Mouse (Mus musculus) limb, embryonic 11.5 days (tissue): ENCODE results near the gene Havcr1. TPM values are rescaled to one million over a fixed set of nuclear protein-coding genes. Genes with fewer than 3 reads are reported as not detected.
"Not testable (repeated sequence)": the region's sequence is repeated elsewhere in the genome, so short reads cannot be mapped to it uniquely, and the experiment has no call there.

Source experiments
- ATAC-seq: fragments of 200-750 bp; cut with Nextera tagmentation; 2 replicates; pipeline ENCODE4 v1.8.0; 2017; ENCODE audit warnings: low read depth; ENCODE audit not compliant: insufficient number of reproducible peaks, low FRiP score, low TSS enrichment
- DNase-seq: peaks from one replicate; pipeline ENCODE4 v3.0.0-alpha.2; 2015; ENCODE audit warnings: low spot score
- H3K27ac ChIP-seq: fragments of 300-500 bp; sonication (generic); replicated peaks from 2 replicates; pipeline ENCODE4 v1.5.1; 2014; ENCODE audit warnings: low read depth, mild to moderate bottlenecking, low read length
- H3K27me3 ChIP-seq: fragments of 300-500 bp; sonication (generic); 2 replicates; pipeline ENCODE4 v1.6.1; 2014; ENCODE audit warnings: mild to moderate bottlenecking, low read length, mixed read lengths; ENCODE audit not compliant: control insufficient read depth, insufficient read depth
- H3K36me3 ChIP-seq: fragments of 300-500 bp; sonication (generic); 2 replicates; pipeline ENCODE4 v1.6.1; 2014; ENCODE audit warnings: mild to moderate bottlenecking, low read length, moderate library complexity, mixed read lengths; ENCODE audit not compliant: control insufficient read depth, insufficient read depth
- H3K4me1 ChIP-seq: fragments of 300-500 bp; sonication (generic); 2 replicates; pipeline ENCODE4 v1.6.1; 2014; ENCODE audit warnings: low read length, mixed read lengths; ENCODE audit not compliant: control insufficient read depth, insufficient read depth
- H3K4me2 ChIP-seq: fragments of 300-500 bp; sonication (generic); 2 replicates; pipeline ENCODE4 v1.6.1; 2014; ENCODE audit warnings: low read depth, mild to moderate bottlenecking, moderate library complexity; ENCODE audit not compliant: severe bottlenecking
- H3K4me3 ChIP-seq: fragments of 300-500 bp; sonication (generic); 2 replicates; pipeline ENCODE4 v1.5.1; 2014; ENCODE audit warnings: low read depth, low read length
- H3K9ac ChIP-seq: fragments of 300-500 bp; sonication (generic); 2 replicates; pipeline ENCODE4 v1.6.1; 2014; ENCODE audit warnings: mild to moderate bottlenecking, low read length
- H3K9me3 ChIP-seq: fragments of 300-500 bp; sonication (generic); 2 replicates; pipeline ENCODE4 v1.6.1; 2016; ENCODE audit warnings: low read length; ENCODE audit not compliant: control insufficient read depth
- WGBS: fragments of 180-500 bp; shearing (Covaris S2); extraction: QIAGEN DNeasy Blood & Tissue Kit; methylation state at CpG from one replicate; pipeline ENCODE4 v1.1.7; 2014; 5-methylcytosine and 5-hydroxymethylcytosine counted together
- polyA plus RNA-seq: library from polyadenylated mRNA; unstranded; fragments of >200 nt; fragmentation: Nextera tagmentation; extraction: Ambion mirVana; gene quantifications from 2 replicates; pipeline ENCODE4 v1.2.1, GENCODE M21; 2014

Gene Havcr1
- polyA plus RNA-seq, result not detected in 2 replicates

GRCm38 (mm10) chr11:46735076-46735475 lies at the start of gene Havcr1:
Gene Havcr1 (plus strand): TSS chr11:46735080.
- ATAC-seq, H3K27me3 ChIP-seq, H3K27ac ChIP-seq, DNase-seq, H3K9me3 ChIP-seq, H3K9ac ChIP-seq, H3K4me2 ChIP-seq, H3K4me3 ChIP-seq, H3K36me3 ChIP-seq, H3K4me1 ChIP-seq: not testable (repeated sequence)
- WGBS, result 88% methylated on average over 1 of the region's 1 CpGs

GRCm38 (mm10) chr11:46690136-46690535 lies 44.7 kb upstream of the Havcr1 start:
- no peaks in the 10 kb centered on the region for H3K9me3 ChIP-seq
- no peak overlapping the region for H3K9ac ChIP-seq
- ATAC-seq (no peak), DNase-seq (no peak)
- no peak overlapping the region for H3K27ac ChIP-seq
- no peak overlapping the region for H3K4me3 ChIP-seq
- no peak overlapping the region for H3K4me2 ChIP-seq
- WGBS, result 94% methylated on average over 2 of the region's 2 CpGs
- no peaks in the 10 kb centered on the region for H3K27me3 ChIP-seq
- no peaks in the 10 kb centered on the region for H3K4me1 ChIP-seq
- H3K36me3 ChIP-seq, result no peaks in the 10 kb centered on the region

DNA sequence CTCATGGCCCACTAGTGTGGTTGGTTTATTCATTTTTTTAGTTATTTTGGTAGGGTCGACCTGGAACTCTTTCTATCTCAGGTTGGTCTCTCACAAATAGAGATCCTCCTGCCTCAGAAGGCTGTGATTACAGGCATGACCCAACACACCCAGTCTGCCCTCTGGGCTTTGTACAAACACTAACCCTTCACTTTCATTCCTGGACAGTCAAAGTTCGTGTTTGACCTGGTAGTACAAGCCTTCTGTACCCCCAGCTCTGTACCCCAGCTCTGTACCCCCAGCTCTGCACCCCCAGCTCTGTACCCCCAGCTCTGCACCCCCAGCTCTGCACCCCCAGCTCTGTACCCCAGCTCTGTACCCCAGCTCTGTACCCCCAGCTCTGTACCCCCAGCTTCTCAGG lies 39.0 kb upstream of the Havcr1 start:
- H3K36me3 ChIP-seq, ATAC-seq, H3K27ac ChIP-seq, H3K9ac ChIP-seq, DNase-seq, H3K4me3 ChIP-seq, H3K27me3 ChIP-seq, H3K9me3 ChIP-seq, H3K4me1 ChIP-seq, H3K4me2 ChIP-seq: not testable (repeated sequence)
- WGBS, result 77% methylated on average over 2 of the region's 2 CpGs

DNA sequence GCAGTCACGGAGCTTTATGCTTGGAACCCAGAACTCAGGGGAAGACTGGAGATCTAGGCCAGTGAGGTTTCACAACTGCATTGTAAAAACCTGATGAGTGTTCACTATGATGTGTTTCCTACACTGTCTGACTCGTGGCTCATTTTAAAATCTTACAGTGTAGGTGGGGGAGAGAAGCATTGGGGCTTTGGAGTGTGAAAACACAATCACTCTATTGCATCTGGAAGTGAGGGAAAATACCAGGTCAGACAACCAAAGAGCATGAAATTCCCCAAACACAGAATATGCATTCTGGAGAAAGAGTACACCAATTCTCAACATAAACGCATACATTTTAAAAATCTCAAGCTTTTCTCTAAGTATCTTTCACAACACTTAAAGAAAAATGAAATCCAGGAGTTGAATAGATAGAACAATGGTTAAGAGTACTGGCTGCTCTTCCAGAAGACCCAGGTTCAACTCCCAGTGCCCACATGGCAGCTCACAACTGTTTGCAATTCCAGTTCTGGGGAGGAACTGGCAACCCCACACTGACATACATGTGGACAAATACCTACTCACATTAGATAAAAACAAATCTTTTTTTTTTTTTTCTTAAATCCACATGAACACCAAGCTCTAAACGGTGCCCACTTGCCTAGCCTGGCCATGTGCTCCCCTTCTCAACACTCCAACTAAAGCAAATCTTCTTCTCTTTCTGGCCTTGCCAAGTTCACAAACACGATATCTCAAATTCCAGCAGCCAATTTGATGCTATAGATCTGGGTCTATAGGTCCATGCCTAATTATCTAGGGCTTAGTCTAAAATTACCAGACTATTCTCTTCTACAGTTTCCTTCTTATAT lies 37.2 kb upstream of the Havcr1 start:
- Histone ChIP-seq H3K27me3 (no peaks in the 10 kb centered on the region), H3K4me3 (no peak overlapping the region), H3K27ac (no peak overlapping the region), H3K4me1 (no peaks in the 10 kb centered on the region), H3K9me3 (no peaks in the 10 kb centered on the region), H3K4me2 (no peak overlapping the region), H3K36me3 (no peaks in the 10 kb centered on the region), H3K9ac (no peak overlapping the region)
- DNase-seq (no peak), ATAC-seq (no peak)
- WGBS, result 84% methylated on average over 5 of the region's 5 CpGs

DNA sequence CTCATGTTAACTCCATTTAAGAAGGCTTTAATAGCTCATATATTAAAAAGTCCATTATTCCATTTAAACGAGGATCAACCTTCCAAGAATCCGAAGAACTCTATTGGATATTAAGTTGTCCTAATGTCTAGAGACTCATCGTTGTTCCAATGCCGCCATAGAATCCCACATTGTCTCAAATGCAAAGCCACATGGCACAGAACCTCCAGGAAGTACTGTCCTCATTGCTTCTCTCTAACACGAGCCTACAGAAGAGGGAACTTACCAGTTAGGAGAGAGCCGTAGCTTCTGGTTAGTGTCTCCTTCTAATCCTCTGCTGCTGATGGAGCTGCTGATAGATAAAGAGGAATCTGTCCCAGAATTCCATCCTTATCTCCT lies 36.6 kb upstream of the Havcr1 start:
- no peaks in the 10 kb centered on the region for H3K9me3 ChIP-seq
- no peaks in the 10 kb centered on the region for H3K36me3 ChIP-seq
- H3K9ac ChIP-seq, result no peak overlapping the region
- H3K27me3 ChIP-seq, result no peaks in the 10 kb centered on the region
- DNase-seq (no peak), ATAC-seq (no peak)
- no peak overlapping the region for H3K4me3 ChIP-seq
- H3K4me2 ChIP-seq, result no peak overlapping the region
- no peaks in the 10 kb centered on the region for H3K4me1 ChIP-seq
- WGBS, result 92% methylated on average over 6 of the region's 6 CpGs
- no peak overlapping the region for H3K27ac ChIP-seq

DNA sequence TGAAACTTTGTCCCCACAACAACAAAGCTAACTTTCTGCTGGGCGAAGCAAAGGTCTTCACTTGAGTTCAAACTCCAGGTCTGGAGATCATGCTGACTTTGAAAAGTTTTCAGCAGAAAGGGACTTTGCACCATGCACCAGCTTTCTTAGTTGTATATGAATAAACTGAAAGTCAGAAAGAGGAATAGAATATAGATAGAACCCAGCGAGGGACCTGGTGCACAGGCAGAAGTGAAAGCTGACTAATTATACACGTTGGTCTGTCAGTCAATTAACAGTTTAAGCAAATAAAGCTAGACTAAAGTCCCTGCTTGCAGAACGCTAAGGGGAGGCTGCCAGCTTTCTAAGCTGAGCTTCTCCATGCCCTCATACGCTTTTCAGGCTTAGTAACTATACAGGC lies 36.0 kb upstream of the Havcr1 start:
- no peak for DNase-seq
- H3K9ac ChIP-seq, result no peak overlapping the region
- 83% methylated on average over 5 of the region's 5 CpGs for WGBS
- H3K4me3 ChIP-seq, result no peak overlapping the region
- no peaks in the 10 kb centered on the region for H3K9me3 ChIP-seq
- no peaks in the 10 kb centered on the region for H3K4me1 ChIP-seq
- no peaks in the 10 kb centered on the region for H3K36me3 ChIP-seq
- no peak overlapping the region for H3K4me2 ChIP-seq
- no peaks in the 10 kb centered on the region for H3K27me3 ChIP-seq
- ATAC-seq, result no peak
- no peak overlapping the region for H3K27ac ChIP-seq

GRCm38 (mm10) chr11:46706664-46707356 lies 28.1 kb upstream of the Havcr1 start, which contains the start of gene Timd2:
Gene Timd2 (minus strand): TSS chr11:46707061.
- Histone ChIP-seq H3K4me2 (no peak within 1 kb of the TSS), H3K27ac (no peak within 1 kb of the TSS), H3K4me1 (no peaks in the 10 kb centered on the region), H3K36me3 (no peaks in the 10 kb centered on the region), H3K27me3 (no peaks in the 10 kb centered on the region), H3K9ac (no peak within 1 kb of the TSS), H3K4me3 (no peak within 1 kb of the TSS), H3K9me3 (no peaks in the 10 kb centered on the region)
- WGBS, result 83% methylated on average over 6 of the region's 6 CpGs
- no peak for ATAC-seq
- DNase-seq, result no peak

DNA sequence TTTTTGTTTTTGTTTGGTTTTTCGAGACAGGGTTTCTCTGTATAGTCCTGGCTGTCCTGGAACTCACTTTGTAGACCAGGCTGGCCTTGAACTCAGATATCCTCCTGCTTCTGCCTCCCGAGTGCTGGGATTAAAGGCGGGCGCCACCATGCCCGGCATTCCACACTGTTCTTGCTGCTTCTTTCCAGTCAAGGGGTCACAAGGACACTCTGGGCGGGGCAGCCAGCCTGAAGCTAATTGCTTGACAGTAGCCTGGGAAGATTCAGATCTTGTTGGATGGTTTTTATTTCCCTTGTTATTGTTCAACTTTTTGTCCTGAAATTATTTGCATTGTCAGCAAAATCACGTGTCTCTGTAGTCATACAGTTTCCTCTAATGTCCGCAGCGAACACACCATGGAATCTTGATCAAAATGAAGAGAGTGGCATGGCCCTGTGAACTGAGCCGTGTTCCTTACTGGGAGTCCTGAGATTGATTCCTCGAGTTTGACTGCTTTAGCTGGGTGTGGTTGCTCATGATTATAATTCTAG lies 3.3 kb upstream of the Havcr1 start:
- no peak overlapping the region for H3K4me3 ChIP-seq

More for the DNA sequence above, 3.3 kb upstream of the Havcr1 start:
- Histone ChIP-seq H3K4me2 (no peak overlapping the region), H3K4me1 (no peaks in the 10 kb centered on the region), H3K27me3 (no peaks in the 10 kb centered on the region), H3K27ac (no peak overlapping the region), H3K9me3 (no peaks in the 10 kb centered on the region), H3K36me3 (no peaks in the 10 kb centered on the region), H3K9ac (no peak overlapping the region)
- DNase-seq, result no peak
- WGBS, result 85% methylated on average over 11 of the region's 11 CpGs
- ATAC-seq, result no peak
